Mouse (Mus musculus) midbrain, embryonic 13.5 days (tissue): ENCODE measurements around the gene Pard3b. TPM values are rescaled to one million over a fixed set of nuclear protein-coding genes. Genes with fewer than 3 reads are reported as not detected.

Experiments used
- ATAC-seq: fragments of 200-750 bp; cut with Nextera tagmentation; 2 replicates; pipeline ENCODE4 v1.8.0; 2017; ENCODE audit warnings: mild to moderate bottlenecking, moderate TSS enrichment, moderate library complexity
- H3K27ac ChIP-seq: fragments of 300-500 bp; sonication (generic); 2 replicates; pipeline ENCODE4 v1.5.1; 2015; ENCODE audit warnings: inconsistent platforms, mild to moderate bottlenecking, moderate library complexity
- H3K27me3 ChIP-seq: fragments of 300-500 bp; sonication (generic); 2 replicates; pipeline ENCODE4 v1.6.1; 2015; ENCODE audit warnings: mild to moderate bottlenecking, inconsistent platforms
- H3K36me3 ChIP-seq: fragments of 300-500 bp; sonication (generic); 2 replicates; pipeline ENCODE4 v1.6.1; 2015; ENCODE audit warnings: mild to moderate bottlenecking, inconsistent platforms
- H3K4me1 ChIP-seq: fragments of 300-500 bp; sonication (generic); replicated peaks from 2 replicates; pipeline ENCODE4 v1.6.1; 2015; ENCODE audit warnings: inconsistent platforms
- H3K4me2 ChIP-seq: fragments of 300-500 bp; sonication (generic); replicated peaks from 2 replicates; pipeline ENCODE4 v1.6.1; 2015; ENCODE audit warnings: moderate library complexity, mild to moderate bottlenecking, inconsistent platforms
- H3K4me3 ChIP-seq: fragments of 300-500 bp; sonication (generic); replicated peaks from 2 replicates; pipeline ENCODE4 v1.5.1; 2015; ENCODE audit warnings: mild to moderate bottlenecking, inconsistent platforms
- H3K9ac ChIP-seq: fragments of 300-500 bp; sonication (generic); replicated peaks from 2 replicates; pipeline ENCODE4 v1.6.1; 2015; ENCODE audit warnings: mild to moderate bottlenecking, inconsistent platforms
- H3K9me3 ChIP-seq: fragments of 300-500 bp; sonication (generic); 2 replicates; pipeline ENCODE4 v1.6.1; 2016; ENCODE audit warnings: mild to moderate bottlenecking, inconsistent platforms
- WGBS: fragments of 180-500 bp; shearing (Covaris S2); methylation state at CpG from one replicate; pipeline ENCODE4 v1.1.7; 2015; 5-methylcytosine and 5-hydroxymethylcytosine counted together
- polyA plus RNA-seq: library from polyadenylated mRNA; unstranded; fragments of >200 nt; fragmentation: Nextera tagmentation; extraction: Ambion mirVana; gene quantifications from 2 replicates; pipeline ENCODE4 v1.2.1, GENCODE M21; 2015

The Pard3b gene
- polyA plus RNA-seq, 1 experiment from 2014 or later = 9.4 TPM

GRCm38 (mm10) chr1:62625332-62625731 is 986.7 kb downstream of the Pard3b start:
- H3K4me1 ChIP-seq = no peaks in the 10 kb centered on the region
- no peak overlapping the region for H3K4me3 ChIP-seq
- H3K27me3 ChIP-seq = no peaks in the 10 kb centered on the region
- no peaks in the 10 kb centered on the region for H3K36me3 ChIP-seq
- 93% methylated on average over 4 of the region's 4 CpGs for WGBS
- no peak overlapping the region for H3K4me2 ChIP-seq
- H3K9me3 ChIP-seq = no peaks in the 10 kb centered on the region
- no peak for ATAC-seq
- H3K9ac ChIP-seq = no peak overlapping the region
- H3K27ac ChIP-seq = no peak overlapping the region

- H3K4me1 ChIP-seq = no peaks in the 10 kb centered on the region
- WGBS = 90% methylated on average over 10 of the region's 10 CpGs
- H3K27ac ChIP-seq = no peak overlapping the region
- ATAC-seq = no peak
- no peak overlapping the region for H3K4me2 ChIP-seq
- H3K36me3 ChIP-seq = no peaks in the 10 kb centered on the region
- no peak overlapping the region for H3K9ac ChIP-seq
- H3K27me3 ChIP-seq = no peaks in the 10 kb centered on the region
- H3K4me3 ChIP-seq = no peak overlapping the region
- no peaks in the 10 kb centered on the region for H3K9me3 ChIP-seq
Observed at GRCm38 (mm10) chr1:62625819-62626505, 987.3 kb downstream of the Pard3b start.

- Histone ChIP-seq H3K27me3 (no peaks in the 10 kb centered on the region), H3K9me3 (no peaks in the 10 kb centered on the region), H3K4me1 (0 out of 2 replicates have a peak, but pooled peaks cover 4% of the 10 kb centered on the region), H3K36me3 (no peaks in the 10 kb centered on the region), H3K4me3 (no peak overlapping the region), H3K9ac (no peak overlapping the region), H3K27ac (no peak overlapping the region), H3K4me2 (no peak overlapping the region)
- ATAC-seq = no peak
- WGBS = 81% methylated on average over 1 of the region's 1 CpGs
Observed at GRCm38 (mm10) chr1:62629952-62630351, 991.3 kb downstream of the Pard3b start.

- Histone ChIP-seq H3K27ac (no peak overlapping the region), H3K4me1 (peaks cover 9% of the 10 kb centered on the region; the same call in 1 of the 2 replicates), H3K9ac (no peak overlapping the region), H3K4me3 (no peak overlapping the region), H3K36me3 (no peaks in the 10 kb centered on the region), H3K4me2 (no peak overlapping the region), H3K9me3 (no peaks in the 10 kb centered on the region), H3K27me3 (no peaks in the 10 kb centered on the region)
- ATAC-seq = no peak
- WGBS = 48% methylated on average over 10 of the region's 10 CpGs
Observed at GRCm38 (mm10) chr1:62631511-62632305, 993.1 kb downstream of the Pard3b start.

GRCm38 (mm10) chr1:62632886-62633285 is 994.3 kb downstream of the Pard3b start:
- 92% methylated on average over 2 of the region's 2 CpGs for WGBS
- H3K27me3 ChIP-seq = no peaks in the 10 kb centered on the region
- H3K36me3 ChIP-seq = no peaks in the 10 kb centered on the region
- H3K4me2 ChIP-seq = no peak overlapping the region
- H3K4me3 ChIP-seq = no peak overlapping the region
- peaks cover 9% of the 10 kb centered on the region; the same call in 1 of the 2 replicates for H3K4me1 ChIP-seq
- no peaks in the 10 kb centered on the region for H3K9me3 ChIP-seq
- no peak overlapping the region for H3K27ac ChIP-seq
- no peak overlapping the region for H3K9ac ChIP-seq
- no peak for ATAC-seq

- Histone ChIP-seq H3K4me3 (no peak overlapping the region), H3K27ac (no peak overlapping the region), H3K9ac (no peak overlapping the region), H3K4me2 (no peak overlapping the region), H3K36me3 (no peaks in the 10 kb centered on the region), H3K9me3 (no peaks in the 10 kb centered on the region), H3K27me3 (no peaks in the 10 kb centered on the region), H3K4me1 (peaks cover 9% of the 10 kb centered on the region; the same call in 1 of the 2 replicates)
- no peak for ATAC-seq
- WGBS = 80% methylated on average over 6 of the region's 6 CpGs
Observed at GRCm38 (mm10) chr1:62635203-62635602, 996.6 kb downstream of the Pard3b start.

GRCm38 (mm10) chr1:62636906-62637673 is 998.5 kb downstream of the Pard3b start:
- peaks cover 5% of the 10 kb centered on the region; the same call in 1 of the 2 replicates for H3K4me1 ChIP-seq
- no peak overlapping the region for H3K9ac ChIP-seq
- no peak overlapping the region for H3K27ac ChIP-seq
- no peaks in the 10 kb centered on the region for H3K9me3 ChIP-seq
- no peaks in the 10 kb centered on the region for H3K36me3 ChIP-seq
- no peak; the same call in 1 of the 2 replicates for ATAC-seq
- H3K4me3 ChIP-seq = no peak overlapping the region
- no peaks in the 10 kb centered on the region for H3K27me3 ChIP-seq
- H3K4me2 ChIP-seq = no peak overlapping the region
- 97% methylated on average over 6 of the region's 6 CpGs for WGBS

- ATAC-seq = no peak
- Histone ChIP-seq H3K9ac (no peak overlapping the region), H3K4me3 (no peak overlapping the region), H3K27me3 (no peaks in the 10 kb centered on the region), H3K4me2 (no peak overlapping the region), H3K27ac (no peak overlapping the region), H3K9me3 (no peaks in the 10 kb centered on the region), H3K4me1 (peaks cover 5% of the 10 kb centered on the region; the same call in 1 of the 2 replicates), H3K36me3 (no peaks in the 10 kb centered on the region)
- 86% methylated on average over 11 of the region's 11 CpGs for WGBS
Observed at GRCm38 (mm10) chr1:62639012-62639411, 1000.4 kb downstream of the Pard3b start.

GRCm38 (mm10) chr1:62639440-62639839 is 1000.8 kb downstream of the Pard3b start:
- H3K9ac ChIP-seq = no peak overlapping the region
- H3K27me3 ChIP-seq = no peaks in the 10 kb centered on the region
- no peaks in the 10 kb centered on the region for H3K36me3 ChIP-seq
- peaks cover 5% of the 10 kb centered on the region; the same call in 1 of the 2 replicates for H3K4me1 ChIP-seq
- no peak for ATAC-seq
- no peak overlapping the region for H3K4me3 ChIP-seq
- 85% methylated on average over 4 of the region's 4 CpGs for WGBS
- H3K9me3 ChIP-seq = no peaks in the 10 kb centered on the region
- no peak overlapping the region for H3K27ac ChIP-seq
- no peak overlapping the region for H3K4me2 ChIP-seq

- ATAC-seq = no peak
- Histone ChIP-seq H3K9me3 (no peaks in the 10 kb centered on the region), H3K4me1 (peaks cover 9% of the 10 kb centered on the region), H3K4me3 (no peak overlapping the region), H3K36me3 (no peaks in the 10 kb centered on the region), H3K27ac (no peak overlapping the region), H3K27me3 (no peaks in the 10 kb centered on the region), H3K9ac (no peak overlapping the region), H3K4me2 (no peak overlapping the region)
- 89% methylated on average over 8 of the region's 8 CpGs for WGBS
Observed at GRCm38 (mm10) chr1:62644631-62645278, 1006.1 kb downstream of the Pard3b start.

- Histone ChIP-seq H3K4me1 (peaks cover 9% of the 10 kb centered on the region), H3K4me3 (no peak overlapping the region), H3K36me3 (no peaks in the 10 kb centered on the region), H3K9ac (no peak overlapping the region), H3K27ac (no peak overlapping the region), H3K27me3 (no peaks in the 10 kb centered on the region), H3K9me3 (no peaks in the 10 kb centered on the region), H3K4me2 (no peak overlapping the region)
- 86% methylated on average over 2 of the region's 2 CpGs for WGBS
- ATAC-seq = no peak
Observed at GRCm38 (mm10) chr1:62646812-62647211, 1008.2 kb downstream of the Pard3b start.
